Mouse (Mus musculus) E14TG2a.4 (cell line): Measurements from ENCODE around the gene Kcnd3.

ENCODE experiments used
- CTCF ChIP-seq: conservative IDR thresholded peaks from 2 replicates; pipeline ENCODE4 v1.5.1; 2014; ENCODE audit warnings: low read length
- NANOG ChIP-seq: IDR thresholded peaks from 2 replicates; pipeline ENCODE4 v1.6.1; 2014; ENCODE audit warnings: borderline replicate concordance, low read length, mixed read lengths
- POU5F1 ChIP-seq: IDR thresholded peaks from 2 replicates; pipeline ENCODE4 v1.6.1; 2014; ENCODE audit warnings: low read length, borderline replicate concordance

DNA sequence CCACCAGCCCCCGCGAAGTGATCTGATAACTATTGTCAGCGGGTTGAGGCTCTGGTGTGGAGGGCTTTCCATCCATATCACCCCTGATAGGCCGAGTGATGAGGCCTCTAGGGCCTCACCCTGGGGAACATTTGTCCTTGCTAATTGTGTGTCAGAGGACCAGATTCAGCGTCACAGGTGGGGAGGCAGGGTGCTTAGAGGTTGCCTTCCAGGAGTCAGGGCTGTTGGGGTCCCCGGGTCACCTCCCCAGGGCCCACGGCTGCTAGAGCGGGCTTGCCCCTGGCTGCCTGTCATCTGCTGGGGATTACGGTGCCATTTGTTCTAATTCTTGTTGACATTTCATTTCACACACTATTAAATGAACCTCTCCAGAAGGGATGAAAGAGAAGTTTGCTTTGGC, 42.8 kb downstream of the Kcnd3 start:
- TF ChIP-seq CTCF: no peak
- TF ChIP-seq POU5F1: no peak
- TF ChIP-seq NANOG: no peak
